Mouse (Mus musculus) brown adipose tissue, adult 24 weeks (tissue): ENCODE measurements around the gene Fkbp2. TPM values are rescaled to one million over a fixed set of nuclear protein-coding genes. Genes with fewer than 3 reads are reported as not detected.

ENCODE experiments used
- H3K27ac ChIP-seq: fragments of 200-500 bp; replicated peaks from 2 replicates; pipeline ENCODE4 v1.5.1; 2012; ENCODE audit warnings: low read depth, mild to moderate bottlenecking, low read length
- H3K4me1 ChIP-seq: fragments of 200-500 bp; 2 replicates; pipeline ENCODE4 v1.6.1; 2012; ENCODE audit warnings: low read length, mixed read lengths; ENCODE audit not compliant: control insufficient read depth, insufficient read depth, insufficient read length
- H3K4me3 ChIP-seq: fragments of 200-500 bp; 2 replicates; pipeline ENCODE4 v1.5.1; 2012; ENCODE audit warnings: low read depth, mild to moderate bottlenecking, low read length, moderate library complexity; ENCODE audit not compliant: insufficient read depth
- polyA plus RNA-seq: library from polyadenylated mRNA; stranded (reverse); fragments of >200 nt; gene quantifications from 2 replicates; pipeline ENCODE4 v1.2.4, GENCODE M21; 2012; ENCODE audit not compliant: missing spikeins, insufficient read depth, insufficient read length

Gene Fkbp2
- polyA plus RNA-seq, 1 experiment: 126 TPM

GRCm38 (mm10) chr19:6942764-6943163 lies 37.5 kb downstream of the Fkbp2 start:
- Histone ChIP-seq H3K4me3 (peak overlapping the region; percentile 70), H3K27ac (peak overlapping the region; percentile 79), H3K4me1 (peaks cover 5% of the 10 kb centered on the region; the same call in 1 of the 2 replicates)

GRCm38 (mm10) chr19:6942249-6942691 lies 38.0 kb downstream of the Fkbp2 start, which contains the start of gene Gpr137:
TSS of gene Gpr137 (minus strand) at chr19:6942480.
- Histone ChIP-seq H3K27ac (peak within 1 kb of the TSS; percentile 84), H3K4me3 (peak within 1 kb of the TSS; percentile 82), H3K4me1 (peaks cover 5% of the 10 kb centered on the region; the same call in 1 of the 2 replicates)

GRCm38 (mm10) chr19:6941372-6942248 lies 38.7 kb downstream of the Fkbp2 start, which contains the start of gene Bad:
TSS of gene Bad (plus strand) at chr19:6941861.
- H3K27ac ChIP-seq: peak within 1 kb of the TSS; percentile 84
- H3K4me3 ChIP-seq: peak within 1 kb of the TSS; percentile 82
- peaks cover 5% of the 10 kb centered on the region; the same call in 1 of the 2 replicates for H3K4me1 ChIP-seq

- H3K27ac ChIP-seq: peak overlapping the region; percentile 72
- H3K4me1 ChIP-seq: peaks cover 5% of the 10 kb centered on the region; the same call in 1 of the 2 replicates
- H3K4me3 ChIP-seq: peak overlapping the region; percentile 82
Observed at GRCm38 (mm10) chr19:6940396-6941351, 39.6 kb downstream of the Fkbp2 start.

- no peak overlapping the region for H3K27ac ChIP-seq
- H3K4me1 ChIP-seq: peaks cover 5% of the 10 kb centered on the region; the same call in 1 of the 2 replicates
- no peak overlapping the region for H3K4me3 ChIP-seq
Observed at GRCm38 (mm10) chr19:6939106-6940002, 40.9 kb downstream of the Fkbp2 start.

GRCm38 (mm10) chr19:6937541-6938465 lies 42.5 kb downstream of the Fkbp2 start:
- Histone ChIP-seq H3K4me3 (no peak overlapping the region), H3K4me1 (peaks cover 14% of the 10 kb centered on the region; the same call in 1 of the 2 replicates), H3K27ac (no peak overlapping the region)

- H3K4me1 ChIP-seq: peaks cover 17% of the 10 kb centered on the region; the same call in 1 of the 2 replicates
- H3K27ac ChIP-seq: no peak overlapping the region
- no peak overlapping the region for H3K4me3 ChIP-seq
Observed at GRCm38 (mm10) chr19:6936299-6936698, 44.0 kb downstream of the Fkbp2 start.

- Histone ChIP-seq H3K4me1 (peaks cover 12% of the 10 kb centered on the region; the same call in 1 of the 2 replicates), H3K4me3 (peak within 1 kb of the TSS; percentile 47), H3K27ac (no peak within 1 kb of the TSS)
Observed at GRCm38 (mm10) chr19:6934195-6934977, 45.9 kb downstream of the Fkbp2 start, which contains the start of gene Kcnk4. TSS of gene Kcnk4 (minus strand) at chr19:6934515.

- Histone ChIP-seq H3K4me3 (peak overlapping the region; percentile 47), H3K4me1 (peaks cover 12% of the 10 kb centered on the region; the same call in 1 of the 2 replicates), H3K27ac (no peak overlapping the region)
Observed at GRCm38 (mm10) chr19:6933436-6934194, 46.7 kb downstream of the Fkbp2 start.

GRCm38 (mm10) chr19:6933102-6933435 lies 47.2 kb downstream of the Fkbp2 start:
- Histone ChIP-seq H3K4me3 (no peak overlapping the region), H3K27ac (no peak overlapping the region), H3K4me1 (peaks cover 12% of the 10 kb centered on the region; the same call in 1 of the 2 replicates)

- no peak overlapping the region for H3K4me3 ChIP-seq
- no peak overlapping the region for H3K27ac ChIP-seq
- H3K4me1 ChIP-seq: peaks cover 12% of the 10 kb centered on the region; the same call in 1 of the 2 replicates
Observed at GRCm38 (mm10) chr19:6932018-6932417, 48.3 kb downstream of the Fkbp2 start.

GRCm38 (mm10) chr19:6931002-6931401 lies 49.3 kb downstream of the Fkbp2 start:
- no peak overlapping the region for H3K27ac ChIP-seq
- H3K4me1 ChIP-seq: peaks cover 13% of the 10 kb centered on the region
- no peak overlapping the region for H3K4me3 ChIP-seq
